Mouse (Mus musculus) retina, embryonic 14.5 days (tissue): ENCODE measurements around the gene Etl4.
A peak's percentile ranks its signal among the peaks of the same experiment; 100 is the strongest.

Experiments used
- DNase-seq: peaks from one replicate; pipeline ENCODE4 v3.0.0-alpha.2; 2015; ENCODE audit warnings: low spot score

Etl4 gene

DNA sequence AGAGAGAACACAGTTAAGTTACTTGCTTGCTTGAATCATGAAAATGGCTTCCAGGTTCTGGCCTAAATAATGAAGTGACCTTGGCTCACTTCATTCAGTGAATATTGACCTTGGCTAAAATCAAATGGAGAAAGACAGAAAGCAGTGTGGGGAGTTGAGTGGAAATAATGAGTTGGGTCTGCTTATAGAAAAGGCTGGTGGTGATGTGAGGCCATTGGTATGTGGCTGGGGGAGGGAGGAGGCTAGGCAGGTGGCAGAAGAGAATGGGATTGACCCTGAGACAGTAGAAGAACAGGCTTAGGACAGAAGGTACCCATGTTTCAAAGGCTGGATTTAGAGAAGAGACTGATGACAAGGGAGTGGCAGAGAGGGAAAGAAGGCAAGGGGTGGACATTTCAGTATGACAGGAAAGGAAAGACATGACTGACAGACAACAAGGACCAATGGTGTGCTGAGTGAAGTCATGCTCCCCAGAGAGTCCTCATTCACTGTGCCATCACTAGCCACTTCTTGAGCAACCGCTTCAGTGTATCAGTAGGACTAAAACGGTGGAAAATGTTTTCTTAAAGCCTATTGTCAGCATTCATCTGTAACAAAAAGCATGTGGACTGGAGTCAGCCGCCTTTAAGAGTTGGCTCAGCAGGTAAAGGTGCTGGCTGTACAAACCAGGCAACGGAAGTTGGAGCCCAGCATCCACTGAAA is 854.1 kb downstream of the Etl4 start:
- DNase-seq: no peak

DNA sequence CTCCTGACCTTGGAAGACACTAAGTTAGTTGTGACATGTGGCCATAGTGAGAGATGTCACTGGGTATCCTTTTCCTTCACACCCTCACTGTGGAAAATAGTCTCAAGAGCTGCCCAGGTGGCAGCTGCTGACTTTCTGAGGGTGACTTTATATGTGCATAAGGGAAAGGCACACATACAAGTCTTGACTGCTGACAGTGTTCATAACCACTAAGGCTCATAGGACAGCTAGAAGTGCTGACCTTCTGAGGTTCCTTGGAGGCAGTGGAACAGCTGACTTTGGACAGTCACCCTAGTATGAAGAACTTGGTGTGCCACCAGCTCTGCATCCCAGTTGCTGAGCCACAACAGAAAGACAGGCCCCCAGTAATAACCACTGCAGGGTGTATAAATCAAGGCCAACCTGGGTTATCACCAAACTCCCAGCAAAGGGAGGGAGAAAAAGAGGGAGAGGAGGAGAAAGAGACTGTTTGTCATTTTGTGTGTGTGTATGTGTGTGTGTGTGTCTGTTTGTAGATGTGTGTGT is 855.0 kb downstream of the Etl4 start:
- DNase-seq: no peak

- no peak for DNase-seq
These were observed 859.1 kb downstream of the Etl4 start for GRCm38 (mm10) chr2:20768681-20769080.

- DNase-seq: no peak
These were observed 860.6 kb downstream of the Etl4 start for GRCm38 (mm10) chr2:20770171-20770570.

GRCm38 (mm10) chr2:20774462-20774861 is 864.9 kb downstream of the Etl4 start:
- no peak for DNase-seq

DNA sequence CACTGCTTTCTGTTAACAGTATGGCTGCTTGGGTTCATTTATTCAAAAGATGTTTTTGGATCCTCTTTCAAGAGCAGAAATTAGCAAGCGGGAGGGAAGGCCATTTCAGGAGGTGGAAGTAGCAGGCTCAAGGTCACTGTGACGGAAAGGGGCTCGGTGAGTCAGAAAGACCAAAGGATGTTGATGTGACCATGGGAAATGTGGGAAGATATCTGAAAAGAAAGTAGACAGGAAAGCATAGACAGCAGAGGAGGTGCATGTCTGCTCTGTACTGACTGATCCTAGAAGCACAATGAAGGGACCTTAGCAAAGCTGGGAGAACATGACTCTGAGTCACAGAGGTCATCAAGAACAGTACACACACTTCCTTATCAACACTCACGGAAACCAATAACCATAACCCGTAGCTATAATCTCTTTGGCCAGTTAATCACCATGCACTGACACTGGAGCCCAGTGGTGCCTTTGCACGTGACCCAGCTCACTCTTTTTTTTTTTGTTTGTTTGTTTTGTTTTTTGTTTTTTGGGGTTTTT is 866.7 kb downstream of the Etl4 start:
- DNase-seq: no peak

DNA sequence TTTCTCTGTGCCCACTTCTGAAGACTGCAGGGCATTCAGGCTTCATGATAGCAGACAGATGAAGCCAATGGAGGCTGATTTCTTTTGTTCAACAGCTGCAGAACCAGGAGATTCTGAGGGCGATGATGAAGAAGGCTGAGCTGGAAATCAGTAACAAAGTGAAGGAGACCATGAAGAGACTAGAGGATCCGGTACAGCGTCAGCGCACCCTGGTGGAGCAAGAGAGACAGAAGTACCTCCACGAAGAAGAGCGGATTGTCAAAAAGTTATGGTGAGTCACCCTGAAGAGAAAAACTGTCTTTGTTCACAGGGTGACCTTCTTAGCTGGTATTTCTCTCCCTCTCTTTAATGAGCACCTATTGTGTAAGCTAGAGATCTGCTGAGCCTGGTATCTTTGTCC is 868.4 kb downstream of the Etl4 start:
- DNase-seq: peak; percentile 51

DNA sequence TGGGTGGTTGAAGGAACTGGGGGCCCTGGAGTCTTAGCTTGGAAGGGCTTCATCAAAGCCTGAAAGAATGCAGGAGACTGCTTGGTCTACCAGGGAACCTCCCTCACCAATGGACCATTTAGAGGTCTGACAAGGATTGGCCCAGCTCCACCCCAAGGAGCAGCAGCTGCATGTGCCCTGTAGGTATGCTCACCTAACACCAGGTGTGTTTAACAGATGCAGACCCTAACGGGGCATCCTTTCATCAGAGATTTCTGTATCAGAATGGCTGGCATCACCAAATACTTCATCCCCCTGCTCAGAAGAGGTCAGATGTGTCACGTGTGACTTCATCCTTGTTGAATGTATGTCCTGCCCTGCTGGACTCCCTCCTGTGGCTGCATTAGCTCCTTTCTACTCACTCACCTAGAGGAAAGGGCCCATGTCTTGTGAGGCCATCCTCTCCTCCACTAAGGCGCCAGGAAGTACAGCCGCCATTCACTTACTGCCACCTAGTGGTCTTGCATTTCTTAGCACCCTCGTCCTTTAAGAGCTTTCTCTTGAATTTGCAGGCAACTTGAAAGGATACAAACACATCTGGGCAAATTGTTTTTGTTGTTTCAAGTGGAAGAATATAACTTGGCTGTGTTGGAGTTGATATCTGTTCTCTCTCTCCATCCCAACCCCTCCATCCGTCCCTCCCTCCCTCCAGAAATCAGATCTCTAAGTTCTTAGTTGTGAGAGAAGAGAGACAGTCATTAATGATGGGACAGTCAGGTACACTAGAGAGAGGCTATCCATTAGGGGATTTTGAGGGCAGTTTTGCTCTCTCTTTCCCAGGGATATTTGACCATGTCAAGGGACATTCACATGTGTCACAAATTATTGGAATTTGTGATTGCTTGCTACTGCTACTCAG is 870.2 kb downstream of the Etl4 start:
- DNase-seq: peak; percentile 87

- DNase-seq: no peak
These were observed 891.8 kb downstream of the Etl4 start for GRCm38 (mm10) chr2:20801236-20801890.

- no peak for DNase-seq
These were observed 901.9 kb downstream of the Etl4 start for GRCm38 (mm10) chr2:20811506-20811905.

- peak; percentile 39 for DNase-seq
These were observed 904.4 kb downstream of the Etl4 start for GRCm38 (mm10) chr2:20813986-20814385.

GRCm38 (mm10) chr2:20818226-20818625 is 908.6 kb downstream of the Etl4 start:
- no peak for DNase-seq

GRCm38 (mm10) chr2:20826258-20826657 is 916.7 kb downstream of the Etl4 start:
- no peak for DNase-seq

- no peak for DNase-seq
These were observed 921.3 kb downstream of the Etl4 start for GRCm38 (mm10) chr2:20830882-20831281.

- DNase-seq: no peak
These were observed 922.2 kb downstream of the Etl4 start for GRCm38 (mm10) chr2:20831608-20832406.

DNA sequence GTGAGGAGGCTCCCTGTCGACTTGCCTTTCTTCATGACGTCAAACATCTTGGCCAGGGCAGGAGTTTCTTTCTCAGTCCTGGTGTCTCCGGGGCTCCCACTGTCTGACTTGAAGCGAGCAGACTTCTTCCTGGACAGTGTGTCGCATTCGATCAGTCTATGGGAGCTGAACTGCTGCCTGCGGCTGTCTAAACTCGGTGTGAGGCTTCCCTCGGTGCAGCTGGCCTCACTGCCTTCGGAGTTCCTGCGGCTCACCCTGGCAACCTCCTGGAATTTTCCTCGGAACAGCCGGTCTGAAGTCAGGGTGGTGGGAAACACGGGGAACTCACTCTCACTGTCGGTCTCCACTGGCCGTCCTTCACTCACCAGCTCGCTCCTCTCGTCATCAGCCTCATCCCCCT is 939.8 kb downstream of the Etl4 start:
- no peak for DNase-seq
